Mouse (Mus musculus) liver, adult 2 months (tissue): ENCODE data around the gene Slc46a2.

ENCODE experiments used
- CTCF ChIP-seq: fragments of 200-500 bp; IDR thresholded peaks from 2 replicates; pipeline ENCODE4 v1.5.1; 2011; ENCODE audit warnings: low read depth, low read length, control low read depth
- POLR2A ChIP-seq: fragments of 200-500 bp; IDR thresholded peaks from 2 replicates; pipeline ENCODE4 v1.6.1; 2011; ENCODE audit warnings: low read length, control low read depth; ENCODE audit not compliant: insufficient read depth; ENCODE audit errors: extremely low read depth

- TF ChIP-seq CTCF (no peak), POLR2A (no peak)
Observed at GRCm38 (mm10) chr4:59894977-59895575, 19.8 kb downstream of the Slc46a2 start.
